Mouse (Mus musculus) hindbrain, embryonic 12.5 days (tissue): ENCODE results near the gene Rbfox3. TPM values are rescaled to one million over a fixed set of nuclear protein-coding genes. Genes with fewer than 3 reads are reported as not detected.

Experiments
- ATAC-seq: fragments of 200-750 bp; cut with Nextera tagmentation; 2 replicates; pipeline ENCODE4 v1.8.0; 2017; ENCODE audit warnings: moderate TSS enrichment; ENCODE audit not compliant: low FRiP score
- H3K27ac ChIP-seq: fragments of 300-500 bp; sonication (generic); 2 replicates; pipeline ENCODE4 v1.5.1; 2016; ENCODE audit warnings: mild to moderate bottlenecking
- H3K27me3 ChIP-seq: fragments of 300-500 bp; sonication (generic); 2 replicates; pipeline ENCODE4 v1.6.1; 2016; ENCODE audit warnings: mild to moderate bottlenecking
- H3K36me3 ChIP-seq: fragments of 300-500 bp; sonication (generic); 2 replicates; pipeline ENCODE4 v1.6.1; 2016; ENCODE audit warnings: mild to moderate bottlenecking
- H3K4me1 ChIP-seq: fragments of 300-500 bp; sonication (generic); 2 replicates; pipeline ENCODE4 v1.6.1; 2016
- H3K4me2 ChIP-seq: fragments of 300-500 bp; sonication (generic); replicated peaks from 2 replicates; pipeline ENCODE4 v1.6.1; 2016; ENCODE audit warnings: mild to moderate bottlenecking
- H3K4me3 ChIP-seq: fragments of 300-500 bp; sonication (generic); 2 replicates; pipeline ENCODE4 v1.5.1; 2016; ENCODE audit warnings: mild to moderate bottlenecking
- H3K9ac ChIP-seq: fragments of 300-500 bp; sonication (generic); 2 replicates; pipeline ENCODE4 v1.6.1; 2016; ENCODE audit warnings: mild to moderate bottlenecking, moderate library complexity
- H3K9me3 ChIP-seq: fragments of 300-500 bp; sonication (generic); replicated peaks from 2 replicates; pipeline ENCODE4 v1.6.1; 2016; ENCODE audit warnings: mild to moderate bottlenecking
- WGBS: fragments of 180-500 bp; shearing (Covaris S2); methylation state at CpG from one replicate; pipeline ENCODE4 v1.1.7; 2016; 5-methylcytosine and 5-hydroxymethylcytosine counted together
- polyA plus RNA-seq: library from polyadenylated mRNA; unstranded; fragments of >200 nt; fragmentation: Nextera tagmentation; extraction: Ambion mirVana; gene quantifications from 2 replicates; pipeline ENCODE4 v1.2.1, GENCODE M21; 2016

Rbfox3 gene
- polyA plus RNA-seq, 1 experiment from 2014 or later = 26.5 TPM

DNA sequence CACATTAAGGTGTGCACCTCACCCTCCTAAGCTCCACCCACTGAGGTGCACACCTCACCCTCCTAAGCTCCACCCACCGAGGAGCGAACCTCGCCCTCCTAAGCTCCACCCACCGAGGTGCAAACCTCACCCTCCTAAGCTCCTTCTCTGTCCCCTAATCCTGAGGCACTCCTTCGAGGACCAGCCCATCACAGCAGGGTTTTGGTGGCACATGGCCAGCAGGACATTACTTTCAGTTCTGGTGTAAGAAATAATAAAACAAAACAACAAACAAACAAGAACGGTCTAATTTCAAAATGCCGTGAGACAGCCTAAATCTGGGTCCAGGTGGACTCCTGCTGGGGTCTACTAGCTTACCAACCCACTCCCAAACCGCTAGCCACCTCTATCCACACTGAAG, 187.0 kb downstream of the Rbfox3 start:
- H3K4me2 ChIP-seq = no peak overlapping the region
- no peak for ATAC-seq
- peaks cover 45% of the 10 kb centered on the region for H3K4me1 ChIP-seq
- no peak overlapping the region for H3K4me3 ChIP-seq
- H3K9me3 ChIP-seq = no peaks in the 10 kb centered on the region
- no peak overlapping the region for H3K27ac ChIP-seq
- H3K9ac ChIP-seq = no peak overlapping the region
- no peaks in the 10 kb centered on the region for H3K36me3 ChIP-seq
- 76% methylated on average over 8 of the region's 8 CpGs for WGBS
- H3K27me3 ChIP-seq = no peaks in the 10 kb centered on the region

DNA sequence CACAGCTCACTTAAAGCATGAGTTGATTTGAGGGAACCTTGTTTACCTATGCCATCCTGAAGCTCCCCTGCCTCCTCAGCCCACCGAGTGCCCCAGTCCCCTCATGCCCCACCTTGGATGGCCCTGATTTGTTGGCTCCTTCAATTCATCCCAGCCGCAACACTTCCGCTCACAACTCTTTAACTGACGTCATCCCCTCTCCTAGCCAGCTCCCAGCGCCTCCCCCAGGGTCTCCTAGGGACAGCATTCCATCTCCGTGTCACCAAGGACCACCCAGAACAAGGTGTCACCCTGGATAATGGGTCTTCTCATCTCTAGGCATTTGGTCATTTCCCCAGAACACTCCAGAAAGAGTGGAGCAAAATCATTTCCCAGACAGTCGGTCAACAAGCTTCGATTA, 188.2 kb downstream of the Rbfox3 start:
- ATAC-seq = no peak
- WGBS = 71% methylated on average over 8 of the region's 8 CpGs
- Histone ChIP-seq H3K27me3 (no peaks in the 10 kb centered on the region), H3K9ac (no peak overlapping the region), H3K4me3 (no peak overlapping the region), H3K9me3 (no peaks in the 10 kb centered on the region), H3K27ac (no peak overlapping the region), H3K4me2 (no peak overlapping the region), H3K36me3 (no peaks in the 10 kb centered on the region), H3K4me1 (peaks cover 32% of the 10 kb centered on the region)

- Histone ChIP-seq H3K27me3 (no peaks in the 10 kb centered on the region), H3K4me1 (peaks cover 23% of the 10 kb centered on the region), H3K4me2 (no peak overlapping the region), H3K4me3 (no peak overlapping the region), H3K9me3 (no peaks in the 10 kb centered on the region), H3K9ac (no peak overlapping the region), H3K36me3 (no peaks in the 10 kb centered on the region), H3K27ac (no peak overlapping the region)
- no peak for ATAC-seq
- 66% methylated on average over 6 of the region's 6 CpGs for WGBS
Measured at GRCm38 (mm10) chr11:118721898-118722297, 189.5 kb downstream of the Rbfox3 start.

- 72% methylated on average over 26 of the region's 26 CpGs for WGBS
- Histone ChIP-seq H3K4me2 (no peak overlapping the region), H3K9me3 (no peaks in the 10 kb centered on the region), H3K27me3 (no peaks in the 10 kb centered on the region), H3K36me3 (no peaks in the 10 kb centered on the region), H3K4me1 (peaks cover 33% of the 10 kb centered on the region), H3K4me3 (no peak overlapping the region), H3K9ac (no peak overlapping the region), H3K27ac (peak overlapping the region; percentile 45)
- ATAC-seq = no peak
Measured at GRCm38 (mm10) chr11:118714601-118715524, 196.5 kb downstream of the Rbfox3 start.

- Histone ChIP-seq H3K4me2 (no peak overlapping the region), H3K27ac (no peak overlapping the region), H3K4me3 (no peak overlapping the region), H3K27me3 (no peaks in the 10 kb centered on the region), H3K36me3 (no peaks in the 10 kb centered on the region), H3K4me1 (peaks cover 33% of the 10 kb centered on the region), H3K9ac (no peak overlapping the region), H3K9me3 (no peaks in the 10 kb centered on the region)
- no peak for ATAC-seq
- 78% methylated on average over 4 of the region's 4 CpGs for WGBS
Measured at GRCm38 (mm10) chr11:118712761-118713160, 198.6 kb downstream of the Rbfox3 start.

DNA sequence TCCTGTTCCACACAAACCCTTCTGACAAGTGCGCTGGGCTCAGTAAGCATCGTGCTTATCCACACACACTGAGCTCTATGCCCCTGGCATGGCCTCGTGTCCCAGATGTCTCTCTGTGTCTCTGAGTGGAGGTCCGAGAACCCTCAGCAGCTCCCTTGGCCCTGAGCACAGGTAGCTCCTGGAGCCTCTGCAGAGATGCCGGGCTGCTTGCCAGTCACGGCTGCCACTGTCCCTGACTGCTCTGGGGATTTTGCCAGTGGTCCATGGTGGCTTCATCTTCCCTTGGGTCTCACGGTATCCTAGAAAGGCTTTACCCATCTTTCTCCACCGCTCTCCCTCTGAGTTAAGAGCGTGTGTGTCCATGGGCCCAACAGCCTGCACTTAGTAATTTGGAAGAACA, 199.3 kb downstream of the Rbfox3 start:
- Histone ChIP-seq H3K4me3 (no peak overlapping the region), H3K27me3 (no peaks in the 10 kb centered on the region), H3K27ac (no peak overlapping the region), H3K4me2 (no peak overlapping the region), H3K9me3 (no peaks in the 10 kb centered on the region), H3K36me3 (no peaks in the 10 kb centered on the region), H3K9ac (no peak overlapping the region), H3K4me1 (peaks cover 33% of the 10 kb centered on the region)
- ATAC-seq = no peak
- WGBS = 84% methylated on average over 9 of the region's 9 CpGs

- Histone ChIP-seq H3K9ac (no peak overlapping the region), H3K9me3 (no peaks in the 10 kb centered on the region), H3K27me3 (no peaks in the 10 kb centered on the region), H3K4me1 (peaks cover 21% of the 10 kb centered on the region), H3K4me2 (no peak overlapping the region), H3K27ac (no peak overlapping the region), H3K4me3 (no peak overlapping the region), H3K36me3 (no peaks in the 10 kb centered on the region)
- 85% methylated on average over 5 of the region's 5 CpGs for WGBS
- ATAC-seq = no peak
Measured at GRCm38 (mm10) chr11:118710035-118710434, 201.4 kb downstream of the Rbfox3 start.

DNA sequence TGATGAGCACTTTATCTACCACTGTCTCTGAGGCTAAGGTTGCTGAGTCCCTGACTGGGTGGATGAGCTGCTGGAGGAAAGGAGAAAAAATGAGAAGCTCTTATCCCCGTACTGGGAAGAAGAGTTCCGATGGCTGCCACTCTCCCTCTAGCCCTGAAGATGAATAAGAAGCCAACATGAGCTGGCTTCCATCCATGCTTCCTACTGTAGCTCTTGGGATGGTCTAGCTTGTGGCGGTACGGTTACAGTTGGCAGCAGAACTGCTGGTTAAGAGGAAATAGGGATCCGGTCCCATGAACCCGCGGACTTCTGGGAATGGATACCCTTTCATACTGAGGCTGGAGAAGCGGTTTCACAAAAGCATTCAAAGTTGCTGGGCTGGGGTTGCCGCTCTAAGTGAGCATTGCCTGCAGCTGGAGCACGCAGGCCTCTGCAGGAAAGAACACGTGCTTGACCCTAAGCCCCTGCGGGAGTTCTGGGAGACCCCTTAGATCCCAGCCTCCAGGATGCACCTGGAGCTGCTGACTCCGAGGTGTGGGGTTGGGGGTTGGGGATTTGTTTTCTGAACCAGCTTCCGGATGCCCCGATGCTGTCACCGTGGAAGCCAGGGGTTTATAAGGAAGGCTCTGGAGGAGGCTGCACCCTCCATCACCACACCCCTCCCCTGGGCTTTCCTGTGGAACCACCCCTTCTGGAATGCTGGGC, 215.0 kb downstream of the Rbfox3 start:
- Histone ChIP-seq H3K27me3 (no peaks in the 10 kb centered on the region), H3K4me2 (no peak overlapping the region), H3K4me1 (peaks cover 26% of the 10 kb centered on the region), H3K4me3 (no peak overlapping the region), H3K36me3 (no peaks in the 10 kb centered on the region), H3K9ac (no peak overlapping the region), H3K27ac (no peak overlapping the region), H3K9me3 (no peaks in the 10 kb centered on the region)
- WGBS = 61% methylated on average over 16 of the region's 16 CpGs
- ATAC-seq = no peak

GRCm38 (mm10) chr11:118693276-118693675, 218.1 kb downstream of the Rbfox3 start:
- H3K4me1 ChIP-seq = peaks cover 27% of the 10 kb centered on the region
- H3K4me3 ChIP-seq = no peak overlapping the region
- 90% methylated on average over 7 of the region's 7 CpGs for WGBS
- H3K9ac ChIP-seq = no peak overlapping the region
- H3K4me2 ChIP-seq = no peak overlapping the region
- no peaks in the 10 kb centered on the region for H3K36me3 ChIP-seq
- H3K27ac ChIP-seq = no peak overlapping the region
- no peaks in the 10 kb centered on the region for H3K27me3 ChIP-seq
- no peaks in the 10 kb centered on the region for H3K9me3 ChIP-seq
- ATAC-seq = no peak

- no peak overlapping the region for H3K27ac ChIP-seq
- no peak for ATAC-seq
- WGBS = 88% methylated on average over 8 of the region's 8 CpGs
- no peak overlapping the region for H3K9ac ChIP-seq
- no peak overlapping the region for H3K4me3 ChIP-seq
- no peaks in the 10 kb centered on the region for H3K36me3 ChIP-seq
- no peak overlapping the region for H3K4me2 ChIP-seq
- H3K27me3 ChIP-seq = no peaks in the 10 kb centered on the region
- no peaks in the 10 kb centered on the region for H3K9me3 ChIP-seq
- peaks cover 22% of the 10 kb centered on the region for H3K4me1 ChIP-seq
Measured at GRCm38 (mm10) chr11:118690262-118690661, 221.1 kb downstream of the Rbfox3 start.

DNA sequence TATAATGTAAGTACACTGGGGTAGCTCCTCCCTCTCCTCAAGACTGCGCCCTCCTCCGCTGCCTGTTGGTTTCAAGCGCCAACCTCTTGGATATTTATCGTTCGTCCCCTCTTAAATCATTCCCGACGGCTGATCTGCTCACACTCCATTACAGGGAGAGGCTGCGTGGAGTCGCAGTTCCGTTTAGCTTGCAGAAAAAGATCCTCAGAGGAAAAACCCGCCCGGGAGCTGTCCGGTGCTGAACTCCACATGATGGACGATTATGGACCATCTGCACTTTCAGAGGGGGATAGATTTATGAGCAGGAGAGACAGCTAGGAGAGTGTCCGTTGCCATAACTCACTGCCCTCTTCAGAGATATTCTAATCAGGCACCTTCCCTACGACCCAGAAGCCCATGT, 226.0 kb downstream of the Rbfox3 start:
- H3K9ac ChIP-seq = no peak overlapping the region
- peak overlapping the region; percentile 56; the same call in 1 of the 2 replicates for H3K27ac ChIP-seq
- no peaks in the 10 kb centered on the region for H3K9me3 ChIP-seq
- H3K4me2 ChIP-seq = 0 out of 2 replicates have a peak overlapping the region, but pooled peaks have one; percentile 6
- no peaks in the 10 kb centered on the region for H3K36me3 ChIP-seq
- WGBS = 8% methylated on average over 16 of the region's 16 CpGs
- peaks cover 28% of the 10 kb centered on the region for H3K4me1 ChIP-seq
- no peak for ATAC-seq
- no peak overlapping the region for H3K4me3 ChIP-seq
- H3K27me3 ChIP-seq = 0 out of 2 replicates have a peak, but pooled peaks cover 6% of the 10 kb centered on the region

DNA sequence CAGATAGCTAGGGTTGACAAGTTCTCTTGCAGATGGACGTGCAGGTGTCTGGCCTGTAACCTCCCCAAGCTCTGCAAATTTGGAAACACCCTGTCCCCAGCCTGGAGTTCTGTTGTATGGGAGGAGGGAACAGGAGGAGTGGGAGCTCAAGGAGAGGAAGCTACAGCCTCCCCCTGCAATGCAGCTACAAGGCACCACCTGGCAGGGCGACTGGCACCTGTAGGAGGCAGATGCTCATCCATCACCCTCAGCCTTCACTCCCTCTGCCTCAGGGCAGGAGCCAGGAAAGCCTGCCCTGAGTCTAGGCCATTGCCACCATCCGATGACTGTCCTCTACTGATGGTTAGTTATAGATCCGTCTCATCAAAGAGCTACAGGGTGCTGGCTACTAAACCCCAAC, 226.7 kb downstream of the Rbfox3 start:
- Histone ChIP-seq H3K4me2 (no peak overlapping the region), H3K4me3 (no peak overlapping the region), H3K4me1 (peaks cover 35% of the 10 kb centered on the region), H3K9ac (no peak overlapping the region), H3K27me3 (0 out of 2 replicates have a peak, but pooled peaks cover 6% of the 10 kb centered on the region), H3K36me3 (no peaks in the 10 kb centered on the region), H3K27ac (peak overlapping the region; percentile 56; the same call in 1 of the 2 replicates), H3K9me3 (no peaks in the 10 kb centered on the region)
- WGBS = 73% methylated on average over 4 of the region's 4 CpGs
- ATAC-seq = no peak
